Mouse (Mus musculus) lung, postnatal 0 days (tissue): ENCODE measurements around the gene Arpc3.

Source experiments
- CTCF ChIP-seq: IDR thresholded peaks from 2 replicates; pipeline ENCODE4 v1.5.1; 2016; ENCODE audit warnings: antibody characterized with exemption, mild to moderate bottlenecking
- EP300 ChIP-seq: IDR thresholded peaks from 2 replicates; pipeline ENCODE4 v1.6.1; 2016; ENCODE audit warnings: antibody characterized with exemption, mild to moderate bottlenecking, control low read depth

DNA sequence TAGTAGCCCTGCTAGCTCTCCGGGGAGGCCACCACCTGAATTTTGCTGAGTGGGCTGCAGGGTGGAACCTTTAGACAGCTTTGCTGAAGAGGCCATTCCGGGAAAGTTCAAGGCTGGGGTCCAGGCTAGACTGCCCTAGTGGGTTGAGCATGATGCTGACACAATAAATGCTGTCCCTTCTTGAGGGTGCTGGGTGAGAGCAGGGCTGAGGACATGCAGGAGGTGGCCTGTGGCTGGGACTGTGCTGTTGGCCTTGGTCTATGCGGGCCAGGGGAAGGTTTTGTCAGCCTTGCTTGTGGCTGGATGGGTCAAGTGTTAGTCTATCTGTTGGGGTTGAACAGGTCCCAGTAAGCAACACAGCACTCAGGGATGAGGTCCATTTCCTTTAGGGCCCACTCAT, 63.2 kb downstream of the Arpc3 start:
- no peak for TF ChIP-seq CTCF
- no peak for TF ChIP-seq EP300
